Mouse (Mus musculus) megakaryocyte, embryonic 14.5 days (primary cell): ENCODE measurements around the gene Cyth3.

Source experiments
- FLI1 ChIP-seq: IDR thresholded peaks from 2 replicates; pipeline ENCODE4 v1.6.1; 2012; ENCODE audit warnings: low read length, inconsistent platforms, mixed read lengths
- GATA1 ChIP-seq: IDR thresholded peaks from 3 replicates; pipeline ENCODE4 v1.6.1; 2012; ENCODE audit warnings: mixed read lengths, low read length, inconsistent platforms, borderline replicate concordance

DNA sequence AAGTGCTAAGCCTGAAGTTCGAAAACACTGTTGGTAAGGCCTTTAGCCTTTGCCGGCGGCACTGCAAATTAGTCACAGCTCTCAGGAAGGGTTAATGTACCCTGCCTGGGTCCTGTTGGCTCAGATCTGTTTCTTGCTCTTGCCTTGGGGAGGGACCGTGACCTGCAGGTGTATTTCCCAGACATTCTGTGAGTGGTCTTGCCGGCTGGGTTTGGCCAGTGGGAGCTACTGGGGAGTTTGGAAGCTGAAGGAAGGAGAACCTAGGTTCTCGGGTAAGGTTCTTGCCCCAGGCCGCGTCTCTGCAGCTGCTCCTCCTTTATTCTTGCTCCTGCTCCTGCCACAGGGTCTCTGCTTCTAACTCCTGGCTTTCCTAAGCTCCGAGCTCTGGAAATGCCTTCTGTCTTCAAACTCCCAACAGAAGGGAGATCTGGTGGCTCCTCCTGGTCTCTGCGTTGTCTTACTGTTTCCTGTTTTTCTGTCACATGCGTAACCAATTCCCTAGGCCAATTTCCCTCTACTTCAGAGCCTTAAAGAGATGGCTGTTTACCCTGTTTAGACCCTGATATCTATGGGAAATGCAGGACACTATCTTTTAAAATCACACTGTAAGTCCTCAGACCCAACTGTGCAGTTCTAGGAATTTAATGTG lies 3.8 kb downstream of the Cyth3 start:
- TF ChIP-seq GATA1 (no peak), FLI1 (no peak)
